In genomic region chr8:71470146-71470912, GRCm38 (mm10) we compare ENCODE assay signal across 8 mouse cellular contexts. TPM values are rescaled to one million over a fixed set of nuclear protein-coding genes. Genes with fewer than 3 reads are reported as not detected.
DNase-seq lines count a peak whose midpoint lies in the region; ATAC-seq and TF ChIP-seq lines count a peak whose summit lies in the region.

No protein-coding gene starts in this region.

- H3K4me1 ChIP-seq in testis, adult 2 months (ENCODE audit: control insufficient read depth, insufficient read depth, low read length): peaks cover 7% of the 10 kb centered on the region
- peaks cover 36% of the 10 kb centered on the region for H3K4me1 ChIP-seq in liver, embryonic 13.5 days (replicated peaks)

- 85% methylated on average over 3 of the region's 3 CpGs for WGBS in liver, embryonic 13.5 days (ENCODE audit: insufficient replicate concordance)

- no peak for TF ChIP-seq CTCF in testis, adult 2 months (IDR thresholded peaks at IDR 0.05; ENCODE audit: control insufficient read depth, insufficient read depth, insufficient replicate concordance, low read depth, low read length)

- H3K27ac ChIP-seq in testis, adult 2 months (ENCODE audit: control insufficient read depth, insufficient read depth, low read depth, low read length): peak overlapping the region; percentile 84
- H3K27ac ChIP-seq in liver, embryonic 13.5 days: peak overlapping the region; percentile 80; the same call in 1 of the 2 replicates

- no peaks in the 10 kb centered on the region for H3K27me3 ChIP-seq in testis, adult 2 months (ENCODE audit: control insufficient read depth, insufficient read depth, low read length)
- H3K27me3 ChIP-seq in liver, embryonic 13.5 days: no peaks in the 10 kb centered on the region

- H3K4me2 ChIP-seq in liver, embryonic 13.5 days: peak overlapping the region; percentile 96

- H3K9me3 ChIP-seq in liver, embryonic 13.5 days (replicated peaks): no peaks in the 10 kb centered on the region

- peak overlapping the region; percentile 88 for H3K9ac ChIP-seq in liver, embryonic 13.5 days

- peak; percentile 37 for DNase-seq in cerebellum, adult 11 months
- no peak for DNase-seq in testis, postnatal 14 days (ENCODE audit: low spot score)
- no peak for DNase-seq in liver, embryonic 13.5 days
- DNase-seq in urinary bladder, postnatal 25 days (ENCODE audit: low spot score): no peak
- no peak for DNase-seq in urinary bladder, adult 2 months (ENCODE audit: low spot score)
- DNase-seq in testis, postnatal 10 days (ENCODE audit: low spot score): no peak

- ATAC-seq in cerebellum, adult (ENCODE audit: insufficient number of reproducible peaks, low FRiP score, low TSS enrichment): no peak
- ATAC-seq in liver, embryonic 13.5 days (ENCODE audit: low read depth): no peak

- TF ChIP-seq POLR2A in testis, adult 2 months (IDR thresholded peaks at IDR 0.05; ENCODE audit: control insufficient read depth, low read depth, low read length): peak; percentile 54; the same call in 1 of the 2 replicates

- H3K36me3 ChIP-seq in testis, adult 2 months (ENCODE audit: control insufficient read depth, insufficient read depth, low read length): no peaks in the 10 kb centered on the region
- H3K36me3 ChIP-seq in liver, embryonic 13.5 days: peaks cover 59% of the 10 kb centered on the region

- H3K4me3 ChIP-seq in testis, adult 2 months (ENCODE audit: control insufficient read depth, low read depth, low read length): peak overlapping the region; percentile 88
- H3K4me3 ChIP-seq in liver, embryonic 13.5 days (replicated peaks): peak overlapping the region; percentile 90

RNA-seq across cellular contexts. Expression of gene Dda1, which starts 1.3 kb away (rescaled TPM):
- polyA plus RNA-seq in testis, adult 2 months (2012; rRNA removed): 136 and 152 TPM in 2 replicates
- 50.9 and 51.6 TPM in 2 replicates for polyA plus RNA-seq in liver, embryonic 13.5 days (2015; fragmentation: Nextera tagmentation; extraction: Ambion mirVana)
- polyA plus RNA-seq in urinary bladder, adult 2 months (2012; rRNA removed): 56.7 and 67.3 TPM in 2 replicates

RNA-seq across cellular contexts. Expression of gene Mrpl34, which starts 5.6 kb away (rescaled TPM):
- polyA plus RNA-seq in testis, adult 2 months (2012; rRNA removed): 14.2 and 19.5 TPM in 2 replicates
- 154 and 157 TPM in 2 replicates for polyA plus RNA-seq in liver, embryonic 13.5 days (2015; fragmentation: Nextera tagmentation; extraction: Ambion mirVana)
- polyA plus RNA-seq in urinary bladder, adult 2 months (2012; rRNA removed): 38.5 and 45.3 TPM in 2 replicates

RNA-seq across cellular contexts. Expression of gene Abhd8, which starts 6.9 kb away (rescaled TPM):
- 231 and 283 TPM in 2 replicates for polyA plus RNA-seq in testis, adult 2 months (2012; rRNA removed)
- 12.3 and 13.2 TPM in 2 replicates for polyA plus RNA-seq in liver, embryonic 13.5 days (2015; fragmentation: Nextera tagmentation; extraction: Ambion mirVana)
- polyA plus RNA-seq in urinary bladder, adult 2 months (2012; rRNA removed): 43.8 and 49.5 TPM in 2 replicates

RNA-seq across cellular contexts. Expression of gene Ano8, which starts 15.4 kb away (rescaled TPM):
- polyA plus RNA-seq in testis, adult 2 months (2012; rRNA removed): 0.99 and 1.2 TPM in 2 replicates
- polyA plus RNA-seq in liver, embryonic 13.5 days (2015; fragmentation: Nextera tagmentation; extraction: Ambion mirVana): 0.12 and 0.14 TPM in 2 replicates
- polyA plus RNA-seq in urinary bladder, adult 2 months (2012; rRNA removed): 22.1 and 23.9 TPM in 2 replicates

RNA-seq across cellular contexts. Expression of gene Gtpbp3, which starts 17.6 kb away (rescaled TPM):
- 6.1 and 6.3 TPM in 2 replicates for polyA plus RNA-seq in testis, adult 2 months (2012; rRNA removed)
- 6.8 and 7.3 TPM in 2 replicates for polyA plus RNA-seq in liver, embryonic 13.5 days (2015; fragmentation: Nextera tagmentation; extraction: Ambion mirVana)
- 21.9 and 25.5 TPM in 2 replicates for polyA plus RNA-seq in urinary bladder, adult 2 months (2012; rRNA removed)
